Mouse (Mus musculus) neural tube, embryonic 14.5 days (tissue): ENCODE data around the gene Il3ra. TPM values are rescaled to one million over a fixed set of nuclear protein-coding genes. Genes with fewer than 3 reads are reported as not detected.

Experiments used
- ATAC-seq: fragments of 200-750 bp; cut with Nextera tagmentation; 2 replicates; pipeline ENCODE4 v1.8.0; 2017; ENCODE audit warnings: low read depth, mild to moderate bottlenecking, moderate TSS enrichment, moderate library complexity
- H3K27ac ChIP-seq: fragments of 300-500 bp; sonication (generic); 2 replicates; pipeline ENCODE4 v1.5.1; 2014; ENCODE audit warnings: low read depth, mild to moderate bottlenecking, control low read depth, low read length, moderate library complexity, mixed read lengths
- H3K27me3 ChIP-seq: fragments of 300-500 bp; sonication (generic); 2 replicates; pipeline ENCODE4 v1.6.1; 2014; ENCODE audit warnings: low read length; ENCODE audit not compliant: control insufficient read depth, insufficient read depth
- H3K36me3 ChIP-seq: fragments of 300-500 bp; sonication (generic); 2 replicates; pipeline ENCODE4 v1.6.1; 2014; ENCODE audit warnings: low read length, mixed read lengths; ENCODE audit not compliant: control insufficient read depth, insufficient read depth
- H3K4me1 ChIP-seq: fragments of 300-500 bp; sonication (generic); 2 replicates; pipeline ENCODE4 v1.6.1; 2014; ENCODE audit warnings: low read length; ENCODE audit not compliant: control insufficient read depth, insufficient read depth
- H3K4me2 ChIP-seq: fragments of 300-500 bp; sonication (generic); 2 replicates; pipeline ENCODE4 v1.6.1; 2014; ENCODE audit warnings: mild to moderate bottlenecking, low read depth, low read length, control low read depth
- H3K4me3 ChIP-seq: fragments of 300-500 bp; sonication (generic); 2 replicates; pipeline ENCODE4 v1.5.1; 2014; ENCODE audit warnings: low read depth, low read length, control low read depth, mixed read lengths
- H3K9ac ChIP-seq: fragments of 300-500 bp; sonication (generic); replicated peaks from 2 replicates; pipeline ENCODE4 v1.6.1; 2014; ENCODE audit warnings: low read depth, mild to moderate bottlenecking, control low read depth, low read length, mixed read lengths
- H3K9me3 ChIP-seq: fragments of 300-500 bp; sonication (generic); 2 replicates; pipeline ENCODE4 v1.6.1; 2016; ENCODE audit warnings: low read length; ENCODE audit not compliant: control insufficient read depth
- WGBS: fragments of 180-500 bp; shearing (Covaris S2); extraction: QIAGEN DNeasy Blood & Tissue Kit; methylation state at CpG from one replicate; pipeline ENCODE4 v1.1.7; 2014; 5-methylcytosine and 5-hydroxymethylcytosine counted together
- polyA plus RNA-seq: library from polyadenylated mRNA; unstranded; fragments of >200 nt; fragmentation: Nextera tagmentation; extraction: Ambion mirVana; gene quantifications from 2 replicates; pipeline ENCODE4 v1.2.1, GENCODE M21; 2014

Gene Il3ra
- polyA plus RNA-seq = 1.9 and 2.4 TPM in 2 replicates

GRCm38 (mm10) chr14:14345948-14346812 is at the start of gene Il3ra:
Gene Il3ra (plus strand): TSS chr14:14346275.
- Histone ChIP-seq H3K27me3 (no peaks in the 10 kb centered on the region), H3K36me3 (no peaks in the 10 kb centered on the region), H3K4me3 (peak within 1 kb of the TSS; percentile 65), H3K4me2 (peak within 1 kb of the TSS; percentile 73), H3K9me3 (peaks cover 12% of the 10 kb centered on the region), H3K9ac (peak within 1 kb of the TSS; percentile 66), H3K4me1 (no peaks in the 10 kb centered on the region), H3K27ac (peak within 1 kb of the TSS; percentile 75)
- ATAC-seq = peak; percentile 61
- WGBS = 6% methylated on average over 62 of the region's 69 CpGs

GRCm38 (mm10) chr14:14308938-14309337 is 37.1 kb upstream of the Il3ra start:
- Histone ChIP-seq H3K4me2 (no peak overlapping the region), H3K27me3 (no peaks in the 10 kb centered on the region), H3K9me3 (no peaks in the 10 kb centered on the region), H3K36me3 (no peaks in the 10 kb centered on the region), H3K4me1 (no peaks in the 10 kb centered on the region), H3K9ac (no peak overlapping the region), H3K27ac (no peak overlapping the region), H3K4me3 (no peak overlapping the region)
- WGBS = 62% methylated on average over 16 of the region's 16 CpGs
- no peak for ATAC-seq

- ATAC-seq = no peak
- no peaks in the 10 kb centered on the region for H3K4me1 ChIP-seq
- no peak overlapping the region for H3K4me3 ChIP-seq
- no peak overlapping the region for H3K9ac ChIP-seq
- no peak overlapping the region for H3K4me2 ChIP-seq
- H3K27ac ChIP-seq = no peak overlapping the region
- no peaks in the 10 kb centered on the region for H3K36me3 ChIP-seq
- H3K27me3 ChIP-seq = no peaks in the 10 kb centered on the region
- WGBS = 59% methylated on average over 14 of the region's 14 CpGs
- no peaks in the 10 kb centered on the region for H3K9me3 ChIP-seq
These were observed 36.7 kb upstream of the Il3ra start for GRCm38 (mm10) chr14:14309416-14309815.

- Histone ChIP-seq H3K4me3 (no peak within 1 kb of the TSS), H3K9me3 (no peaks in the 10 kb centered on the region), H3K36me3 (no peaks in the 10 kb centered on the region), H3K27me3 (no peaks in the 10 kb centered on the region), H3K4me1 (no peaks in the 10 kb centered on the region), H3K27ac (no peak within 1 kb of the TSS), H3K9ac (no peak within 1 kb of the TSS), H3K4me2 (no peak within 1 kb of the TSS)
- ATAC-seq = no peak
These were observed 23.5 kb upstream of the Il3ra start, which contains the start of gene Olfr31 for GRCm38 (mm10) chr14:14322528-14322927. Gene Olfr31 (plus strand): TSS chr14:14322828.

- 8% methylated on average over 37 of the region's 40 CpGs for WGBS
- H3K27ac ChIP-seq = peak overlapping the region; percentile 75
- peaks cover 6% of the 10 kb centered on the region for H3K9me3 ChIP-seq
- H3K4me3 ChIP-seq = peak overlapping the region; percentile 65
- H3K9ac ChIP-seq = peak overlapping the region; percentile 66
- H3K36me3 ChIP-seq = no peaks in the 10 kb centered on the region
- no peaks in the 10 kb centered on the region for H3K27me3 ChIP-seq
- H3K4me2 ChIP-seq = peak overlapping the region; percentile 73
- no peaks in the 10 kb centered on the region for H3K4me1 ChIP-seq
- peak; percentile 84 for ATAC-seq
These were observed 783 bp upstream of the Il3ra start for GRCm38 (mm10) chr14:14345113-14345871.

- Histone ChIP-seq H3K27ac (no peak overlapping the region; the same call in 1 of the 2 replicates), H3K9ac (peak overlapping the region; percentile 66), H3K36me3 (no peaks in the 10 kb centered on the region), H3K9me3 (peaks cover 12% of the 10 kb centered on the region), H3K4me2 (peak overlapping the region; percentile 73), H3K4me3 (peak overlapping the region; percentile 65), H3K4me1 (no peaks in the 10 kb centered on the region), H3K27me3 (no peaks in the 10 kb centered on the region)
- 30% methylated on average over 14 of the region's 16 CpGs for WGBS
- ATAC-seq = peak; percentile 7
These were observed 682 bp downstream of the Il3ra start for GRCm38 (mm10) chr14:14346813-14347100.

- H3K9ac ChIP-seq = no peak overlapping the region
- WGBS = 86% methylated on average over 15 of the region's 17 CpGs
- no peaks in the 10 kb centered on the region for H3K27me3 ChIP-seq
- peak overlapping the region; percentile 73; the same call in 1 of the 2 replicates for H3K4me2 ChIP-seq
- peaks cover 12% of the 10 kb centered on the region for H3K9me3 ChIP-seq
- H3K36me3 ChIP-seq = no peaks in the 10 kb centered on the region
- H3K27ac ChIP-seq = no peak overlapping the region
- ATAC-seq = peak; percentile 12
- no peak overlapping the region for H3K4me3 ChIP-seq
- no peaks in the 10 kb centered on the region for H3K4me1 ChIP-seq
These were observed 1.2 kb downstream of the Il3ra start for GRCm38 (mm10) chr14:14347151-14347835.

GRCm38 (mm10) chr14:14347836-14348621 is 2.0 kb downstream of the Il3ra start:
- no peak for ATAC-seq
- Histone ChIP-seq H3K9ac (no peak overlapping the region), H3K4me3 (no peak overlapping the region), H3K9me3 (peaks cover 12% of the 10 kb centered on the region), H3K4me1 (no peaks in the 10 kb centered on the region), H3K27me3 (no peaks in the 10 kb centered on the region), H3K4me2 (no peak overlapping the region), H3K36me3 (no peaks in the 10 kb centered on the region), H3K27ac (no peak overlapping the region)
- 96% methylated on average over 14 of the region's 14 CpGs for WGBS
